Mouse (Mus musculus): ENCODE data around the gene Lrp11.

Gene Lrp11

GRCm38 (mm10) chr10:7623861-7624518, 34.4 kb downstream of the Lrp11 start:
- no peak for DNase-seq (ENCODE audit: low read depth, low spot score)

GRCm38 (mm10) chr10:7629092-7629491, 39.5 kb downstream of the Lrp11 start:
- DNase-seq (ENCODE audit: low read depth, low spot score), result no peak

GRCm38 (mm10) chr10:7630286-7630685, 40.7 kb downstream of the Lrp11 start:
- peak; percentile 5 for DNase-seq (ENCODE audit: low read depth, low spot score)

GRCm38 (mm10) chr10:7630951-7631720, 41.5 kb downstream of the Lrp11 start:
- DNase-seq (ENCODE audit: low read depth, low spot score), result peak; percentile 5

- DNase-seq (ENCODE audit: low read depth, low spot score), result no peak
These were observed 50.8 kb downstream of the Lrp11 start for GRCm38 (mm10) chr10:7640366-7640765.

GRCm38 (mm10) chr10:7645911-7646310, 56.3 kb downstream of the Lrp11 start:
- no peak for DNase-seq (ENCODE audit: low read depth, low spot score)

- DNase-seq (ENCODE audit: low read depth, low spot score), result no peak
These were observed 59.5 kb downstream of the Lrp11 start for GRCm38 (mm10) chr10:7649059-7649458.

- DNase-seq (ENCODE audit: low read depth, low spot score), result no peak
These were observed 61.5 kb downstream of the Lrp11 start for GRCm38 (mm10) chr10:7651057-7651456.

- DNase-seq (ENCODE audit: low read depth, low spot score), result peak; percentile 69
These were observed 73.0 kb downstream of the Lrp11 start for GRCm38 (mm10) chr10:7662471-7663141.

GRCm38 (mm10) chr10:7663159-7664026, 73.8 kb downstream of the Lrp11 start:
- peak; percentile 94 for DNase-seq (ENCODE audit: low read depth, low spot score)

- peak; percentile 21 for DNase-seq (ENCODE audit: low read depth, low spot score)
These were observed 74.5 kb downstream of the Lrp11 start for GRCm38 (mm10) chr10:7664027-7664526.

GRCm38 (mm10) chr10:7664889-7665288, 75.3 kb downstream of the Lrp11 start:
- no peak for DNase-seq (ENCODE audit: low read depth, low spot score)

- peak; percentile 95 for DNase-seq (ENCODE audit: low read depth, low spot score)
These were observed 77.8 kb downstream of the Lrp11 start, which contains the start of gene Nup43 for GRCm38 (mm10) chr10:7667342-7667802. Nup43 (plus strand) TSS chr10:7667503.

GRCm38 (mm10) chr10:7673673-7674072, 84.1 kb downstream of the Lrp11 start:
- DNase-seq (ENCODE audit: low read depth, low spot score), result peak; percentile 73
